Mouse (Mus musculus) limb, embryonic 12.5 days (tissue): ENCODE measurements around the gene Nrn1. TPM values are rescaled to one million over a fixed set of nuclear protein-coding genes. Genes with fewer than 3 reads are reported as not detected.

ENCODE experiments used
- ATAC-seq: fragments of 200-750 bp; cut with Nextera tagmentation; 2 replicates; pipeline ENCODE4 v1.8.0; 2017; ENCODE audit warnings: low read depth, moderate TSS enrichment; ENCODE audit not compliant: insufficient number of reproducible peaks, insufficient read depth, low FRiP score, low TSS enrichment
- H3K27ac ChIP-seq: fragments of 300-500 bp; sonication (generic); 2 replicates; pipeline ENCODE4 v1.5.1; 2016; ENCODE audit warnings: mild to moderate bottlenecking, moderate library complexity
- H3K27me3 ChIP-seq: fragments of 300-500 bp; sonication (generic); 2 replicates; pipeline ENCODE4 v1.6.1; 2016; ENCODE audit warnings: mild to moderate bottlenecking, moderate library complexity
- H3K36me3 ChIP-seq: fragments of 300-500 bp; sonication (generic); 2 replicates; pipeline ENCODE4 v1.6.1; 2016; ENCODE audit warnings: mild to moderate bottlenecking, moderate library complexity
- H3K4me1 ChIP-seq: fragments of 300-500 bp; sonication (generic); replicated peaks from 2 replicates; pipeline ENCODE4 v1.6.1; 2016
- H3K4me2 ChIP-seq: fragments of 300-500 bp; sonication (generic); 2 replicates; pipeline ENCODE4 v1.6.1; 2016; ENCODE audit warnings: mild to moderate bottlenecking, moderate library complexity
- H3K4me3 ChIP-seq: fragments of 300-500 bp; sonication (generic); replicated peaks from 2 replicates; pipeline ENCODE4 v1.5.1; 2016; ENCODE audit warnings: mild to moderate bottlenecking
- H3K9ac ChIP-seq: fragments of 300-500 bp; sonication (generic); replicated peaks from 2 replicates; pipeline ENCODE4 v1.6.1; 2016; ENCODE audit warnings: mild to moderate bottlenecking, moderate library complexity
- H3K9me3 ChIP-seq: fragments of 300-500 bp; sonication (generic); 2 replicates; pipeline ENCODE4 v1.6.1; 2016; ENCODE audit warnings: mild to moderate bottlenecking, moderate library complexity
- WGBS: fragments of 180-500 bp; shearing (Covaris S2); methylation state at CpG from one replicate; pipeline ENCODE4 v1.1.7; 2016; 5-methylcytosine and 5-hydroxymethylcytosine counted together
- polyA plus RNA-seq: library from polyadenylated mRNA; unstranded; fragments of >200 nt; fragmentation: Nextera tagmentation; extraction: Ambion mirVana; gene quantifications from 2 replicates; pipeline ENCODE4 v1.2.1, GENCODE M21; 2016

Gene Nrn1
- polyA plus RNA-seq, 1 experiment from 2014 or later: 2.9 TPM

DNA sequence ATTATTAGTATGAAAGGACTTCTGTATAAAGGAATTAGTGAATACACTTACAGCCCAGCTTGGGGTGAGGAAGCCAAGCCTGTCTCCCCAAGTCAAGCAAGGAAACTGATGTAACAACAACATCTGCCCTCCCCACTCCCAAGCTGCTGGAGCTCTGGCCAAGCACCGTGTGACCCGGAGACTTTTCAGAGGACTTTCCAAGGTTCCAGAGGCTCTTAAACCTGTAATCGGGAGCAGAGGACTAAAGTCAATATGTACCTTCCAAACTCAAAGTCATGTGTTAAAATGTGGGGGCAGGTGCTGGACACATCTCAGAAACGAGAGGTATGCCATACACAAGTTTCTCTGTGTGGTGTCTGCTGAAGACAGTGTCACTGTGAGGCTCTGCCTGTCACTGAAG is 51.4 kb downstream of the Nrn1 start:
- Histone ChIP-seq H3K4me1 (no peaks in the 10 kb centered on the region), H3K27me3 (no peaks in the 10 kb centered on the region), H3K27ac (no peak overlapping the region), H3K4me3 (no peak overlapping the region), H3K9me3 (no peaks in the 10 kb centered on the region), H3K36me3 (no peaks in the 10 kb centered on the region), H3K9ac (no peak overlapping the region), H3K4me2 (no peak overlapping the region)
- 78% methylated on average over 4 of the region's 4 CpGs for WGBS
- no peak for ATAC-seq

DNA sequence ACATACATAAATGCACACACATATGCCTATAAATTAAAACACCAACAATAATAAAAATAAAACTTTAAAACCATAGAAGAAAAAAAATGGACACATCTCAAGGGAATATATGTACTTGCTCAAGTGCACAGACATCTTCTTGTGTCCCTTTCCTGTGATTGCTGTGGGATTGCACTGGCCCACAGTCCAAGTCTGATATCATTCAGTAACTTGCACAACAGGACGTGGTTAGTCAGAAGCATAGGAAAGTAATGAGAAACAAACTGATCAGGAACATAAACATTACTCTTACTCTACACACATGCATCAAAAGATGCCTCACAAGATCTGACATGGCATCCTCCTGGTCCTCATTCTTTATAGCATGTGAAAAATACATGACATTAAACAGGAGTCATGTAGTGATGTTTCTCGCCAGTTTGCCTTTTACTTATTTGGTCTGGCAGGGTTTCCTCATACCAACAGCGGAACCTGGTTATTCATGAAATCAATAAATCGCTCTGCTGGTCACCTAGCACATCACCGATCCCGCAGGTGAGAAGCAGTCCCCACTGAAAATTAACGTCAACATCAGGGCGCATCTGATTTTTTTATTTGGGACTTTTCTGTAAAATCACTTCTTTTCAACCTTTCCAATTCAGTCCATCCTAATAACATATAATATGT is 54.1 kb downstream of the Nrn1 start:
- no peak overlapping the region for H3K4me2 ChIP-seq
- no peaks in the 10 kb centered on the region for H3K4me1 ChIP-seq
- H3K27ac ChIP-seq: no peak overlapping the region
- no peaks in the 10 kb centered on the region for H3K27me3 ChIP-seq
- H3K4me3 ChIP-seq: no peak overlapping the region
- WGBS: 88% methylated on average over 8 of the region's 8 CpGs
- no peaks in the 10 kb centered on the region for H3K9me3 ChIP-seq
- no peaks in the 10 kb centered on the region for H3K36me3 ChIP-seq
- no peak for ATAC-seq
- no peak overlapping the region for H3K9ac ChIP-seq

DNA sequence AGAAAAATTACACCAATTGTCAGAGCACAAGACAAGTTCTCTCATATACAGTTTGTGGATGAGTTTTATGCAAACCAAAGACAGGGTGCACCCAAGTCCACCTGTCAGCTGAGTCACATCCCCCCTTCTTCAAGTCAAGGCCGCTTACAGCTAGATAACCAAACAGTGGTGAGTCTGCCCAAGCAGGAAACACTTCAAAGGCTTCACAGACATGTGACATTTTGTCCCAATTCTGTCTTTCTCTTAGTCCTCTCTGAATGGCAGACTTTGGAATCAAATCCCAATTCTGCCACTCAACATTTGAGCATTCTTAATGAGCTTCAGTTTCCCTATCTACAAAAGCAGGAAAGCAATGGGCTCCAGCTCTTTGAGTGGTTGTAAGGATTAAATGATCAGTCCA is 55.6 kb downstream of the Nrn1 start:
- no peak for ATAC-seq
- no peaks in the 10 kb centered on the region for H3K36me3 ChIP-seq
- no peak overlapping the region for H3K9ac ChIP-seq
- no peak overlapping the region for H3K27ac ChIP-seq
- WGBS: 72% methylated on average over 1 of the region's 1 CpGs
- no peaks in the 10 kb centered on the region for H3K27me3 ChIP-seq
- H3K4me1 ChIP-seq: no peaks in the 10 kb centered on the region
- no peak overlapping the region for H3K4me2 ChIP-seq
- H3K9me3 ChIP-seq: no peaks in the 10 kb centered on the region
- no peak overlapping the region for H3K4me3 ChIP-seq
